Mouse (Mus musculus) testis, adult 2 months (tissue): ENCODE measurements at regions not wholly inside any gene's neighbourhood (a gene's known extent, or its start where the extent isn't known, plus 50 kb on each side); places are given as distances from the start of the nearest gene placed in this dataset.

Experiments
- CTCF ChIP-seq: fragments of 200-500 bp; IDR thresholded peaks from 2 replicates; pipeline ENCODE4 v1.5.1; 2012; ENCODE audit warnings: low read depth, mild to moderate bottlenecking, inconsistent platforms, low read length, moderate library complexity; ENCODE audit not compliant: control insufficient read depth, insufficient read depth, insufficient replicate concordance
- POLR2A ChIP-seq: fragments of 200-500 bp; IDR thresholded peaks from 2 replicates; pipeline ENCODE4 v1.6.1; 2012; ENCODE audit warnings: low read depth, mild to moderate bottlenecking, inconsistent platforms, low read length, moderate library complexity; ENCODE audit not compliant: control insufficient read depth

- TF ChIP-seq CTCF (no peak), POLR2A (no peak)
Measured at GRCm38 (mm10) chr2:44475456-44475855, 452.0 kb downstream of the Gtdc1 start.
